Comparison of ENCODE assay signal across 20 mouse cellular contexts in the genomic region with DNA sequence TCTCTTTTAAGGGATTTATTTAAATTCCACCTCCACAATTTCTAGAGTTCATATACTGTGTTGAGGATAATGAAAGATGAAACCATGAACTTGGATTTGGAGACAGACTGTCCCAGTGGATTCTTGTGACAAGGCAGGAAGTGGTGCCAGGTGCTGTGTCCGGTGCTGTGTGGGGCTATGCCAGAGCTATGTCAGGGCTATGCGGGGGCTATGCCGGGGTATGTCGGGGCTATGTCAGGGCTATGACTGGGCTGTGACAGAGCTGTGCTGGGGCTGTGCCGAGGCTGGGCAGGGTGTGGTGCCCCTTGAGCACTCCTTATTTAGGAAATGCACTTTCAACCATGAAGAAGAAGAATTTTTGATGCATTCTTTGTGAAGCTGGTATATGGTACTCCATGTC.
DNase-seq lines count a peak whose midpoint lies in the region; ATAC-seq lines count a peak whose summit lies in the region.
"Had no signal": no experiment of that assay in that cellular context is flagged by ENCODE, and none has a peak within 500 bp of the region (broad histone marks: within the 10 kb centered on the region; RNA-seq: fewer than 3 reads in every experiment).

No protein-coding gene starts in this region.

- WGBS in forebrain, embryonic 15.5 days = 87% methylated on average over 5 of the region's 5 CpGs
- WGBS in forebrain, embryonic 10.5 days = 92% methylated on average over 5 of the region's 5 CpGs
- WGBS in kidney, embryonic 15.5 days = 48% methylated on average over 5 of the region's 5 CpGs
- WGBS in embryonic facial prominence, embryonic 10.5 days = 82% methylated on average over 5 of the region's 5 CpGs
- WGBS in limb, embryonic 11.5 days = 87% methylated on average over 5 of the region's 5 CpGs

- peaks cover 17% of the 10 kb centered on the region for H3K4me1 ChIP-seq in forebrain, embryonic 15.5 days
- peaks cover 47% of the 10 kb centered on the region for H3K4me1 ChIP-seq in forebrain, embryonic 10.5 days
- peaks cover 29% of the 10 kb centered on the region for H3K4me1 ChIP-seq in kidney, embryonic 15.5 days
- H3K4me1 ChIP-seq in embryonic facial prominence, embryonic 10.5 days = peaks cover 40% of the 10 kb centered on the region
- H3K4me1 ChIP-seq in limb, embryonic 11.5 days (ENCODE audit: control insufficient read depth, insufficient read depth, low read length) = peaks cover 3% of the 10 kb centered on the region; the same call in 1 of the 2 replicates

- H3K9ac ChIP-seq in forebrain, embryonic 15.5 days (replicated peaks) = no peak overlapping the region
- H3K9ac ChIP-seq in kidney, embryonic 15.5 days = no peak overlapping the region
- H3K9ac ChIP-seq in limb, embryonic 11.5 days (ENCODE audit: low read length) = no peak overlapping the region
- H3K9ac ChIP-seq: embryonic facial prominence, embryonic 13.5 days; liver, postnatal 0 days; neural tube, embryonic 15.5 days had no signal

- H3K36me3 ChIP-seq in forebrain, embryonic 15.5 days = no peaks in the 10 kb centered on the region
- H3K36me3 ChIP-seq in forebrain, embryonic 10.5 days (replicated peaks) = no peaks in the 10 kb centered on the region
- no peaks in the 10 kb centered on the region for H3K36me3 ChIP-seq in kidney, embryonic 15.5 days
- H3K36me3 ChIP-seq in embryonic facial prominence, embryonic 10.5 days (replicated peaks) = no peaks in the 10 kb centered on the region
- H3K36me3 ChIP-seq in limb, embryonic 11.5 days (ENCODE audit: control insufficient read depth, insufficient read depth, low read length) = no peaks in the 10 kb centered on the region
- H3K36me3 ChIP-seq: embryonic facial prominence, embryonic 13.5 days; heart, embryonic 10.5 days; neural tube, embryonic 15.5 days had no signal

- no peak overlapping the region for H3K4me3 ChIP-seq in forebrain, embryonic 15.5 days
- H3K4me3 ChIP-seq in forebrain, embryonic 10.5 days = no peak overlapping the region
- no peak overlapping the region for H3K4me3 ChIP-seq in kidney, embryonic 15.5 days (replicated peaks)
- H3K4me3 ChIP-seq in embryonic facial prominence, embryonic 10.5 days = no peak overlapping the region
- no peak overlapping the region for H3K4me3 ChIP-seq in limb, embryonic 11.5 days (ENCODE audit: low read depth, low read length)
- H3K4me3 ChIP-seq: embryonic facial prominence, embryonic 13.5 days; heart, embryonic 10.5 days; left cerebral cortex, adult 2 months; neural tube, embryonic 15.5 days had no signal

- no peaks in the 10 kb centered on the region for H3K9me3 ChIP-seq in forebrain, embryonic 15.5 days
- H3K9me3 ChIP-seq in forebrain, embryonic 10.5 days = no peaks in the 10 kb centered on the region
- no peaks in the 10 kb centered on the region for H3K9me3 ChIP-seq in kidney, embryonic 15.5 days (replicated peaks)
- no peaks in the 10 kb centered on the region for H3K9me3 ChIP-seq in embryonic facial prominence, embryonic 10.5 days
- no peaks in the 10 kb centered on the region for H3K9me3 ChIP-seq in limb, embryonic 11.5 days (ENCODE audit: control insufficient read depth, low read length)
- H3K9me3 ChIP-seq: embryonic facial prominence, embryonic 13.5 days; heart, embryonic 10.5 days; neural tube, embryonic 15.5 days had no signal

- no peaks in the 10 kb centered on the region for H3K27me3 ChIP-seq in forebrain, embryonic 15.5 days
- H3K27me3 ChIP-seq in forebrain, embryonic 10.5 days (ENCODE audit: poor library complexity, severe bottlenecking) = peaks cover 62% of the 10 kb centered on the region
- no peaks in the 10 kb centered on the region for H3K27me3 ChIP-seq in kidney, embryonic 15.5 days
- no peaks in the 10 kb centered on the region for H3K27me3 ChIP-seq in embryonic facial prominence, embryonic 10.5 days (replicated peaks; ENCODE audit: low read depth, poor library complexity, severe bottlenecking)
- no peaks in the 10 kb centered on the region for H3K27me3 ChIP-seq in limb, embryonic 11.5 days (ENCODE audit: control insufficient read depth, insufficient read depth, low read length)
- H3K27me3 ChIP-seq: embryonic facial prominence, embryonic 13.5 days; neural tube, embryonic 15.5 days had no signal

- ATAC-seq in forebrain, embryonic 15.5 days (replicated peaks) = 0 out of 2 replicates have a peak, but pooled peaks have one; percentile 53
- ATAC-seq in kidney, embryonic 15.5 days (replicated peaks; ENCODE audit: low FRiP score) = peak; percentile 66; the same call in 1 of the 2 replicates
- 0 out of 2 replicates have a peak, but pooled peaks have one; percentile 45 for ATAC-seq in limb, embryonic 11.5 days (ENCODE audit: insufficient number of reproducible peaks, low FRiP score, low TSS enrichment, low read depth)
- ATAC-seq: forebrain, embryonic 16.5 days; intestine, postnatal 0 days; liver, postnatal 0 days; midbrain, embryonic 16.5 days had no signal

- no peak overlapping the region for H3K4me2 ChIP-seq in forebrain, embryonic 15.5 days (replicated peaks)
- H3K4me2 ChIP-seq in kidney, embryonic 15.5 days = no peak overlapping the region
- H3K4me2 ChIP-seq in limb, embryonic 11.5 days (ENCODE audit: low read depth, severe bottlenecking) = no peak overlapping the region
- H3K4me2 ChIP-seq: neural tube, embryonic 15.5 days had no signal

- H3K27ac ChIP-seq in forebrain, embryonic 15.5 days (replicated peaks) = no peak overlapping the region
- no peak overlapping the region for H3K27ac ChIP-seq in forebrain, embryonic 10.5 days
- no peak overlapping the region for H3K27ac ChIP-seq in kidney, embryonic 15.5 days
- 0 out of 2 replicates have a peak overlapping the region, but pooled peaks have one; percentile 10 for H3K27ac ChIP-seq in embryonic facial prominence, embryonic 10.5 days (replicated peaks)
- H3K27ac ChIP-seq in limb, embryonic 11.5 days (replicated peaks; ENCODE audit: low read depth, low read length) = no peak overlapping the region
- H3K27ac ChIP-seq: heart, embryonic 10.5 days; left cerebral cortex, adult 2 months; macrophage; neural tube, embryonic 15.5 days had no signal

- no peak for DNase-seq in forebrain, embryonic 10.5 days (ENCODE audit: extremely low spot score, low spot score)
- DNase-seq in kidney, postnatal 36 days = no peak
- DNase-seq in embryonic facial prominence, embryonic 10.5 days (ENCODE audit: low spot score) = no peak
- no peak for DNase-seq in limb, embryonic 11.5 days (ENCODE audit: low spot score)
- no peak for DNase-seq in frontal cortex, postnatal 36 days (ENCODE audit: low spot score in 2 of 2)
- DNase-seq: adrenal gland, postnatal 36 days; cerebellum, adult 9-11 months; heart, postnatal 10 days; liver, postnatal 0 days; thymus, adult 2 months had no signal
